Mouse (Mus musculus) heart, embryonic 13.5 days (tissue): ENCODE data around the gene Mapre3. TPM values are rescaled to one million over a fixed set of nuclear protein-coding genes. Genes with fewer than 3 reads are reported as not detected.

Source experiments
- ATAC-seq: fragments of 200-750 bp; cut with Nextera tagmentation; 2 replicates; pipeline ENCODE4 v1.8.0; 2017; ENCODE audit warnings: moderate TSS enrichment; ENCODE audit not compliant: insufficient number of reproducible peaks, low FRiP score, low TSS enrichment; ENCODE audit errors: extremely low read depth
- H3K27ac ChIP-seq: fragments of 300-500 bp; sonication (generic); replicated peaks from 2 replicates; pipeline ENCODE4 v1.5.1; 2015; ENCODE audit warnings: moderate library complexity, mild to moderate bottlenecking, inconsistent platforms
- H3K27me3 ChIP-seq: fragments of 300-500 bp; sonication (generic); replicated peaks from 2 replicates; pipeline ENCODE4 v1.6.1; 2015; ENCODE audit warnings: mild to moderate bottlenecking, inconsistent platforms
- H3K36me3 ChIP-seq: fragments of 300-500 bp; sonication (generic); 2 replicates; pipeline ENCODE4 v1.6.1; 2015; ENCODE audit warnings: mild to moderate bottlenecking, inconsistent platforms
- H3K4me1 ChIP-seq: fragments of 300-500 bp; sonication (generic); 2 replicates; pipeline ENCODE4 v1.6.1; 2015; ENCODE audit warnings: inconsistent platforms
- H3K4me2 ChIP-seq: fragments of 300-500 bp; sonication (generic); 2 replicates; pipeline ENCODE4 v1.6.1; 2015; ENCODE audit warnings: inconsistent platforms, mild to moderate bottlenecking, moderate library complexity
- H3K4me3 ChIP-seq: fragments of 300-500 bp; sonication (generic); 2 replicates; pipeline ENCODE4 v1.5.1; 2015; ENCODE audit warnings: moderate library complexity, mild to moderate bottlenecking, inconsistent platforms
- H3K9ac ChIP-seq: fragments of 300-500 bp; sonication (generic); 2 replicates; pipeline ENCODE4 v1.6.1; 2015; ENCODE audit warnings: inconsistent platforms, mild to moderate bottlenecking, moderate library complexity
- H3K9me3 ChIP-seq: fragments of 300-500 bp; sonication (generic); 2 replicates; pipeline ENCODE4 v1.6.1; 2016; ENCODE audit warnings: inconsistent platforms
- WGBS: fragments of 180-500 bp; shearing (Covaris S2); methylation state at CpG from one replicate; pipeline ENCODE4 v1.1.7; 2015; ENCODE audit warnings: mixed read lengths; 5-methylcytosine and 5-hydroxymethylcytosine counted together
- polyA plus RNA-seq: library from polyadenylated mRNA; unstranded; fragments of >200 nt; fragmentation: Nextera tagmentation; extraction: Ambion mirVana; gene quantifications from 2 replicates; pipeline ENCODE4 v1.2.1, GENCODE M21; 2015

Gene Mapre3
- 16.1 and 16.4 TPM in 2 replicates for polyA plus RNA-seq

DNA sequence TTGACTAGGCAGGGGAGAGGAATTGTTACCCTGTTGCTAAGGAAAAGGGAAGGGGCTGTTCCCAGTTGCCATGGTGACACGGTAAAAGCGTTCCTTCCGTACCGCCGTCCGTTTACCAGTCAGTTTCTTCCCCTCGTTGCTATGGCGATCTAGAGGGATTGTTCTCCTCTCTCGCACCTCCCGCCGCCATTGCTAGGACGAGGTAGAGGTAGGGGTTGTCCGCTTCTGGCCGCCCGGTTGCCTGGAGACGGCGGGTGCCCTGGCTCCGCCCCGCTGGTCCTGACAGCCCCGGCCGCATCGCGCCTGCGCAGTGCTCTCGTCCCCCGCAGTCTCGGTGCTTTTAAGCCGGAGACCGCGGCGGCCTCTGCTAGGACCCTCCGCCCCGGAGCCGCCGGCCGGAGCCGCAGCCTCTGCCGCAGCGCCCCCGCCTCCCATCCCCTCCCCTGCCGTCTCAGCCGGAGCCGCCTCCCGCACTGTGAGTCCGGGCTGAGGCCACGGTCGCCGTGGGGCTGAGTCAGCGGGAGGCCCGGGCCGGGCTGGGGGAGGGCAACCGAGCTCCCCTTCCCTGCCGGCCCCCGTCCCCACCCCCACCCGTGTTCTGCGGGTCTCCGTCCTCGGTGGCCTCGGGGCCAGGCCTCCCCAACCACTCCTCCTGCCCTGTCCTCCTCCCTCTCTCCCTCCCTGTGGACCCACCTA, at the start of gene Mapre3:
Gene Mapre3 (plus strand): TSS at position 218 of the 696 bp plus-strand sequence.
- ATAC-seq, result peak; percentile 64
- H3K27ac ChIP-seq, result peak within 1 kb of the TSS; percentile 45; the same call in 1 of the 2 replicates
- WGBS, result under 1% methylated on average over 54 of the region's 59 CpGs
- H3K4me2 ChIP-seq, result peak within 1 kb of the TSS; percentile 85
- H3K9me3 ChIP-seq, result no peaks in the 10 kb centered on the region
- H3K9ac ChIP-seq, result peak within 1 kb of the TSS; percentile 93
- H3K4me1 ChIP-seq, result peaks cover 22% of the 10 kb centered on the region
- no peaks in the 10 kb centered on the region for H3K36me3 ChIP-seq
- H3K27me3 ChIP-seq, result peaks cover 37% of the 10 kb centered on the region
- peak within 1 kb of the TSS; percentile 87 for H3K4me3 ChIP-seq

GRCm38 (mm10) chr5:30765596-30766370, 48.7 kb upstream of the Mapre3 start:
- Histone ChIP-seq H3K9me3 (no peaks in the 10 kb centered on the region), H3K27ac (peak overlapping the region; percentile 53; the same call in 1 of the 2 replicates), H3K4me2 (no peak overlapping the region), H3K27me3 (0 out of 2 replicates have a peak, but pooled peaks cover 3% of the 10 kb centered on the region), H3K4me1 (peaks cover 40% of the 10 kb centered on the region), H3K4me3 (no peak overlapping the region), H3K36me3 (no peaks in the 10 kb centered on the region), H3K9ac (no peak overlapping the region; the same call in 1 of the 2 replicates)
- WGBS, result 57% methylated on average over 12 of the region's 12 CpGs
- no peak for ATAC-seq

GRCm38 (mm10) chr5:30768082-30768481, 46.4 kb upstream of the Mapre3 start:
- H3K9me3 ChIP-seq, result no peaks in the 10 kb centered on the region
- no peaks in the 10 kb centered on the region for H3K36me3 ChIP-seq
- 0 out of 2 replicates have a peak, but pooled peaks cover 3% of the 10 kb centered on the region for H3K27me3 ChIP-seq
- peak overlapping the region; percentile 41 for H3K9ac ChIP-seq
- 55% methylated on average over 4 of the region's 4 CpGs for WGBS
- peak overlapping the region; percentile 54; the same call in 1 of the 2 replicates for H3K27ac ChIP-seq
- H3K4me2 ChIP-seq, result peak overlapping the region; percentile 39
- no peak for ATAC-seq
- H3K4me3 ChIP-seq, result no peak overlapping the region
- H3K4me1 ChIP-seq, result peaks cover 40% of the 10 kb centered on the region

DNA sequence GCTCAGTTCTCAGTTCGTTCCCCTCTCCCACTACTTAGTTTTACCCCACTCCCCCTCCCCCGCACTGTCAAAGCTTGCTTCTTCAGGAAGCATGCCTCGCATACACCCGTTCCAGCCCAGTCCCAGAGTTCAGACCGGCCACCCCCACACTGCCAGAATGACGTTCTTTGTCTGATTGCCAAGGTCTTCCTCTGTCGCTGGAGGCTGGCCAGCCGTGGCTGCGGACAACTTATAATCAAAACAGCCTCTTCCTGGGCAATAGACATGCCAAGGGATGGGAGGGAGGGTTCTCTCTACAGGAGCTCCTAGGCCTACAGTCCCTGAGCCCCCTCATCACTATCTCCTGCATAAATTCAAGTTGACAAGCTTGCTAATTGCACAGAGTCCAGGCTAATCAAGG, 45.8 kb upstream of the Mapre3 start:
- Histone ChIP-seq H3K27ac (0 out of 2 replicates have a peak overlapping the region, but pooled peaks have one; percentile 26), H3K27me3 (peaks cover 5% of the 10 kb centered on the region), H3K9ac (peak overlapping the region; percentile 40; the same call in 1 of the 2 replicates), H3K4me1 (peaks cover 40% of the 10 kb centered on the region), H3K4me2 (peak overlapping the region; percentile 39), H3K4me3 (no peak overlapping the region), H3K9me3 (no peaks in the 10 kb centered on the region), H3K36me3 (no peaks in the 10 kb centered on the region)
- 11% methylated on average over 9 of the region's 9 CpGs for WGBS
- peak; percentile 59; the same call in 1 of the 2 replicates for ATAC-seq

- 60% methylated on average over 9 of the region's 9 CpGs for WGBS
- H3K27ac ChIP-seq, result 0 out of 2 replicates have a peak overlapping the region, but pooled peaks have one; percentile 26
- no peak for ATAC-seq
Measured at GRCm38 (mm10) chr5:30769075-30769474, 45.4 kb upstream of the Mapre3 start.

DNA sequence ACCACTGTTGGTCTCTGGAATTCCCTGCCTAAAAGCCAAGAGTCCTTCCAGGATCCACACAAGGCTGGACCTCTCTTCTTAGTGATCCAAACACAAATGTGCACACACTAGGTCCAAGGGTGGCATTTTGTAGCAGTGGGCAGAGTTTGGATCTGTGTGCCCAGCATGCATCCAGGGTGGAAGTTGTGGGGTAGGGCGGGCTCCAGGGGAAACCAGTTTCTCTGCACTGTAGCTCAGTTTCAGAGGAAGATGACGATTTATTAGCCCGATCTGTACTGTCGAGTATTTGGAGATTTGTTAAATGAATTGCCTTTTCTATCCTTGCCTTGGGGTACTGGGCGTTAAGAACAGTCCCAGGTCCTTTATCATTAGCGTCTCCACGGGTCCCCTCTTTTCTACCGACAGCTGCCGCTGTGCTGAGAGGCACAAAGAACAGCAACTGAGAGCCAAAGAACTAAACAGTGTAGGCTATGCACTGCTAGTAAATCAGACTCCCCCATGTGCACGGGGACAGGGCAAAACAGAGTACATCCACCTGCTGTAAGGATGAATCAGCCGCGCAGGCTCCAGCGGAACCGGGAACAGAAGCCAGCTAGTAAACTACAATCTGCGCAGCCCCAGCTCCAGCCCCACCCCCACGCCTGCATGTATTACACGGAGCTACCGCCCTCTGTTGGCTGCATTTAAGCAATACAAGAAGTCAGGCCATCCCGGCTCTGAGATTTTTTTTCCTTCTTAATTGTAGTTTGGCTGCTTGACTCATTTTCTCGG, 39.7 kb upstream of the Mapre3 start:
- Histone ChIP-seq H3K27me3 (peaks cover 14% of the 10 kb centered on the region), H3K4me2 (peak overlapping the region; percentile 81), H3K4me1 (peaks cover 7% of the 10 kb centered on the region; the same call in 1 of the 2 replicates), H3K4me3 (peak overlapping the region; percentile 47), H3K9me3 (no peaks in the 10 kb centered on the region), H3K9ac (peak overlapping the region; percentile 72), H3K36me3 (no peaks in the 10 kb centered on the region), H3K27ac (no peak overlapping the region)
- WGBS, result 9% methylated on average over 20 of the region's 20 CpGs
- ATAC-seq, result no peak

More at GRCm38 (mm10) chr5:30769075-30769474, 45.4 kb upstream of the Mapre3 start:
- no peaks in the 10 kb centered on the region for H3K9me3 ChIP-seq
- H3K36me3 ChIP-seq, result no peaks in the 10 kb centered on the region
- no peak overlapping the region for H3K9ac ChIP-seq
- peaks cover 40% of the 10 kb centered on the region for H3K4me1 ChIP-seq
- H3K4me2 ChIP-seq, result peak overlapping the region; percentile 39
- no peak overlapping the region for H3K4me3 ChIP-seq
- H3K27me3 ChIP-seq, result peaks cover 10% of the 10 kb centered on the region

GRCm38 (mm10) chr5:30780699-30781098, 33.7 kb upstream of the Mapre3 start:
- Histone ChIP-seq H3K27me3 (no peaks in the 10 kb centered on the region; the same call in none of the 2 replicates), H3K36me3 (no peaks in the 10 kb centered on the region), H3K4me1 (peaks cover 13% of the 10 kb centered on the region), H3K9ac (0 out of 2 replicates have a peak overlapping the region, but pooled peaks have one; percentile 33), H3K9me3 (no peaks in the 10 kb centered on the region), H3K4me2 (no peak overlapping the region), H3K27ac (peak overlapping the region; percentile 32; the same call in 1 of the 2 replicates), H3K4me3 (no peak overlapping the region)
- ATAC-seq, result no peak
- 43% methylated on average over 9 of the region's 9 CpGs for WGBS

DNA sequence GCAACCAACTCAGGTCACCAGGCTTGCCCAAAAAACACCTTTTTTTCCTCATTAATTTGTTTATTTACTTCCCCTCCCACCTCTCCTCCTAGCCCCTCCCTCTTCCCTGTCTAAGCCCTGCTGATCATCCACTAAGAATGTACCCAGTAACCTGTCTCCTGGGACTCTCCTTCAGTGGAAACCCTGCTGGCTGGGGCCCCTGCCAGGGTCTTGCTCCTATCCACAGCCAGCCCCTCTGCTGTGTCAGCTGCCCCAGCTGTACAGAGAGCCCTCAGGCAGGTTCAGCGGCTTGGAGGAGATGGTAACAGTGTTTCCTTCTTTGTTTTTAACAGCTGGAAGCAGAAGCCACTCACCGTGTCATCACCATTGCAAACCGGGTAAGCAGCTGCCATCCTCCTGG, 33.3 kb upstream of the Mapre3 start:
- Histone ChIP-seq H3K9ac (0 out of 2 replicates have a peak overlapping the region, but pooled peaks have one; percentile 33), H3K9me3 (no peaks in the 10 kb centered on the region), H3K27me3 (no peaks in the 10 kb centered on the region; the same call in none of the 2 replicates), H3K4me2 (no peak overlapping the region), H3K4me3 (no peak overlapping the region), H3K27ac (0 out of 2 replicates have a peak overlapping the region, but pooled peaks have one; percentile 32), H3K36me3 (no peaks in the 10 kb centered on the region), H3K4me1 (peaks cover 13% of the 10 kb centered on the region)
- no peak for ATAC-seq
- WGBS, result 69% methylated on average over 3 of the region's 3 CpGs

- Histone ChIP-seq H3K4me1 (no peaks in the 10 kb centered on the region), H3K4me2 (no peak overlapping the region), H3K27ac (no peak overlapping the region), H3K9ac (no peak overlapping the region), H3K9me3 (no peaks in the 10 kb centered on the region), H3K4me3 (no peak overlapping the region), H3K36me3 (no peaks in the 10 kb centered on the region), H3K27me3 (peaks cover 18% of the 10 kb centered on the region)
- ATAC-seq, result no peak
- 80% methylated on average over 5 of the region's 5 CpGs for WGBS
Measured at GRCm38 (mm10) chr5:30787381-30787780, 27.1 kb upstream of the Mapre3 start.

- Histone ChIP-seq H3K36me3 (no peaks in the 10 kb centered on the region), H3K4me1 (no peaks in the 10 kb centered on the region), H3K9ac (no peak overlapping the region), H3K27ac (no peak overlapping the region), H3K4me3 (no peak overlapping the region), H3K27me3 (peaks cover 31% of the 10 kb centered on the region), H3K4me2 (no peak overlapping the region), H3K9me3 (no peaks in the 10 kb centered on the region)
- WGBS, result 68% methylated on average over 3 of the region's 3 CpGs
- ATAC-seq, result no peak
Measured at GRCm38 (mm10) chr5:30790047-30790446, 24.4 kb upstream of the Mapre3 start.
